Mouse (Mus musculus) G1E-ER4 (cell line): ENCODE data around the gene Hpd. TPM values are rescaled to one million over a fixed set of nuclear protein-coding genes. Genes with fewer than 3 reads are reported as not detected.

Experiments
- GATA1 ChIP-seq: IDR thresholded peaks from one replicate; pipeline ENCODE4 v1.8.0; 2012; ENCODE audit warnings: low read length, inconsistent platforms
- polyA plus RNA-seq: library from polyadenylated mRNA; stranded (reverse); fragments of >175 nt; gene quantifications from 2 replicates; pipeline ENCODE4 v1.2.3, GENCODE M21; 2012

Gene Hpd
- polyA plus RNA-seq, 1 experiment: not detected

- no peak for TF ChIP-seq GATA1
These were observed 30.7 kb downstream of the Hpd start for GRCm38 (mm10) chr5:123151707-123152362.

- TF ChIP-seq GATA1: no peak
These were observed 31.4 kb downstream of the Hpd start for GRCm38 (mm10) chr5:123151077-123151476.

- no peak for TF ChIP-seq GATA1
These were observed 31.9 kb downstream of the Hpd start for GRCm38 (mm10) chr5:123150641-123151040.

- TF ChIP-seq GATA1: no peak
These were observed 32.8 kb downstream of the Hpd start for GRCm38 (mm10) chr5:123149451-123150400.

- no peak for TF ChIP-seq GATA1
These were observed 34.3 kb downstream of the Hpd start for GRCm38 (mm10) chr5:123148073-123148722.

GRCm38 (mm10) chr5:123147569-123147968, 35.0 kb downstream of the Hpd start:
- no peak for TF ChIP-seq GATA1

GRCm38 (mm10) chr5:123146357-123146756, 36.2 kb downstream of the Hpd start:
- no peak for TF ChIP-seq GATA1

GRCm38 (mm10) chr5:123144746-123145590, 37.6 kb downstream of the Hpd start:
- TF ChIP-seq GATA1: no peak

- TF ChIP-seq GATA1: no peak
These were observed 38.4 kb downstream of the Hpd start for GRCm38 (mm10) chr5:123143971-123144745.

GRCm38 (mm10) chr5:123143251-123143970, 39.1 kb downstream of the Hpd start:
- no peak for TF ChIP-seq GATA1

GRCm38 (mm10) chr5:123142161-123143157, 40.1 kb downstream of the Hpd start, which contains the start of gene Setd1b:
Setd1b (plus strand) TSS chr5:123142193.
- TF ChIP-seq GATA1: no peak

- no peak for TF ChIP-seq GATA1
These were observed 40.9 kb downstream of the Hpd start for GRCm38 (mm10) chr5:123141555-123142160.
